Mouse (Mus musculus) cerebellum, adult 2 months (tissue): ENCODE measurements at regions not wholly inside any gene's neighbourhood (a gene's known extent, or its start where the extent isn't known, plus 50 kb on each side); places are given as distances from the start of the nearest gene placed in this dataset.

ENCODE experiments used
- DNase-seq, 2 experiments: peaks; one replicate each; pipeline ENCODE4 v3.0.0; 2021
- H3K27ac ChIP-seq: fragments of 200-500 bp; 2 replicates; pipeline ENCODE4 v1.5.1; 2012; ENCODE audit warnings: low read length, control low read depth, inconsistent platforms; ENCODE audit not compliant: insufficient read depth
- H3K27me3 ChIP-seq: fragments of 200-500 bp; 2 replicates; pipeline ENCODE4 v1.6.1; 2012; ENCODE audit warnings: inconsistent platforms, mild to moderate bottlenecking, low read length, moderate library complexity; ENCODE audit not compliant: control insufficient read depth, insufficient read depth
- H3K4me1 ChIP-seq: fragments of 200-500 bp; 2 replicates; pipeline ENCODE4 v1.6.1; 2011; ENCODE audit warnings: low read length; ENCODE audit not compliant: control insufficient read depth, insufficient read depth
- H3K4me3 ChIP-seq: fragments of 200-500 bp; replicated peaks from 2 replicates; pipeline ENCODE3; 2011; ENCODE audit warnings: mild to moderate bottlenecking, low read depth, low read length, control low read depth; ENCODE audit not compliant: insufficient read depth
- CTCF ChIP-seq: fragments of 200-500 bp; IDR thresholded peaks from 2 replicates; pipeline ENCODE4 v1.5.1; 2011; ENCODE audit warnings: low read depth, mild to moderate bottlenecking, control low read depth, low read length, moderate library complexity, borderline replicate concordance; ENCODE audit not compliant: insufficient read depth
- POLR2A ChIP-seq: fragments of 200-500 bp; IDR thresholded peaks from 2 replicates; pipeline ENCODE4 v1.6.1; 2011; ENCODE audit warnings: low read length, control low read depth, borderline replicate concordance; ENCODE audit not compliant: insufficient read depth
- WGBS: fragments of 180-500 bp; shearing (Covaris S2); methylation state at CpG from one replicate; pipeline ENCODE4 v1.1.7; 2018; 5-methylcytosine and 5-hydroxymethylcytosine counted together

DNA sequence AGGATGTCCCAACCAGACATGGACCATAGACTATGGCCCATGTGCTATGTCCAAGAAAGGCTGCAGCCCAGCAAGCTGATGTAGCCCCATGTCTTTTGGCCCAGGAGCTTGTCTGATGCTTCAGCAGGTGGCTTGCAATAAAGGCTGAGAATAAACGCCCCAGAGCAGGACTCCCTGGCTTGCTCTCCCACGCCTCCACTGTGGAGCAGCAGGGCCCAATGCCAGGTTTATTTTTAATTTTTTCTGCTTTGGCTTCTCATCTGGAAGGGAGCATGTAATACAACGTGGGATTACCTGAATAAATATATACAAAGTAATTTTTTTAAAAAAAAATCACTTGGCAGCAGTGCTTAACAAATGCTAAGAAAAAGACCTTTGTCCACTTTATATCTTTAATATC lies 125.7 kb downstream of the Ccdc71l start:
- TF ChIP-seq CTCF (no peak), POLR2A (no peak)
- H3K4me3 ChIP-seq = no peak overlapping the region
- WGBS = 9% methylated on average over 3 of the region's 3 CpGs
- no peak for DNase-seq
- H3K27ac ChIP-seq = no peak overlapping the region
- no peaks in the 10 kb centered on the region for H3K27me3 ChIP-seq
- H3K4me1 ChIP-seq = no peaks in the 10 kb centered on the region

DNA sequence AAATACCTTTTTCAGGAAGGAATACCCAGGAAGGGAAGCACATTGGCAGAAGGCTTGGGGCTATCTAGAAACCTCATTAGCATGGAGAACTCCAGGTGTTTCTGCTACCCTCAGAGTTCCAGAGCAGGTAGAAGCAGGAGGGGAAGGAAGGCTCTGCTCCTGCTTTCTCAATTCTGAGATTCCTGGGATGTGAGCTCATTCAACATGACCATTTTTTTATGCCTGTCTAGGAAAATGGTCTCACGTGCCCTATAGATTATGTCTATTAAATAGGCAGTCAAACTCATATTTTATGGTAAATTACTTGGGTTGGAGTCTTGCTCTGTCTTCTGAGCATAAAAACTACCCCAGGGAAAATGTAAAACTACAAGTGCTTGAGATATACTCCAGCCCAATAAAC lies 130.2 kb downstream of the Ccdc71l start:
- TF ChIP-seq POLR2A (no peak), CTCF (no peak)
- WGBS = 71% methylated on average over 1 of the region's 1 CpGs
- Histone ChIP-seq H3K4me3 (no peak overlapping the region), H3K27ac (no peak overlapping the region), H3K4me1 (no peaks in the 10 kb centered on the region), H3K27me3 (no peaks in the 10 kb centered on the region)
- no peak for DNase-seq

DNA sequence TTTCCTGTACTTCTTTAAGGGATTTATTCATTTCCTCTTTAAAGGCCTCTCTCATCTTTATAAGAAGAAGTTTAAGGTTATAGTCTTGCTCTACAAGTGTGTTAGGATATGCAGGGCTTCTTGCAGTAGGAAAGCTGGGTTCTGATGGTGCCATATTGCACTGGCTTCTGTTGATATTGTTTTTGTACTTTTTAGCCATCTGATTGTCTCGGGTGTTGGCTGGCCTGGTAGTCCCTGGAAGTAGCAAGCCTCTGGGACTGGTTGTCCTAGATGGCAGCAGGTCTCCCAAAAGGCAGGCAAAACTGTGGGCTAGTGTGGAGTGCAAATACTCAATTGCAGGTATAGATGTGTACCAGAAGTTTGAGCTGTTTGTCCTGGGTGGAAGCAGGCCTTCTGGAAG lies 147.1 kb downstream of the Ccdc71l start:
- 80% methylated on average over 1 of the region's 1 CpGs for WGBS

DNA sequence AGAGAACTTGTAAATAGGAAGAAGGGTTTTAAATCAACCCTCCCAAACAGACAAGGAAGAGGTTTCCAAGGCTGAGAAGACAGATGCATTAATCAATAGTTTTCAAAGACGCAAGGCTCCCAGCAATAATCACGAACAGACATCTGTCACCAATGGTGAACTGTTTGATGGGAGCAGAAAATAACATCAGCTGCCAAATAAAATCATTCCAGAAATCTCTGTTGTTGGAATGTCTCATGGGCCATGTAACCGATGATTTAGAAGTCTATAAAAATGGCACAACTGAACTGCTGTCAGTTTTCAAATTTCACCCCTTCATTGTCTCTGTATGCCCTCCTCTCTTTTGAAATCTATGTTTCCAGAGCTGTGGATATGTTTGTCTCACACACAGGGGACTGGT lies 152.7 kb downstream of the Ccdc71l start:
- 79% methylated on average over 3 of the region's 3 CpGs for WGBS
- DNase-seq = no peak
- H3K27me3 ChIP-seq = no peaks in the 10 kb centered on the region
- H3K4me1 ChIP-seq = no peaks in the 10 kb centered on the region
- H3K27ac ChIP-seq = no peak overlapping the region
- TF ChIP-seq POLR2A = no peak
- TF ChIP-seq CTCF = no peak
- no peak overlapping the region for H3K4me3 ChIP-seq

More for the DNA sequence above, 147.1 kb downstream of the Ccdc71l start:
- Histone ChIP-seq H3K27me3 (no peaks in the 10 kb centered on the region), H3K27ac (no peak overlapping the region), H3K4me1 (no peaks in the 10 kb centered on the region), H3K4me3 (no peak overlapping the region)
- TF ChIP-seq CTCF (no peak), POLR2A (no peak)
- no peak for DNase-seq

DNA sequence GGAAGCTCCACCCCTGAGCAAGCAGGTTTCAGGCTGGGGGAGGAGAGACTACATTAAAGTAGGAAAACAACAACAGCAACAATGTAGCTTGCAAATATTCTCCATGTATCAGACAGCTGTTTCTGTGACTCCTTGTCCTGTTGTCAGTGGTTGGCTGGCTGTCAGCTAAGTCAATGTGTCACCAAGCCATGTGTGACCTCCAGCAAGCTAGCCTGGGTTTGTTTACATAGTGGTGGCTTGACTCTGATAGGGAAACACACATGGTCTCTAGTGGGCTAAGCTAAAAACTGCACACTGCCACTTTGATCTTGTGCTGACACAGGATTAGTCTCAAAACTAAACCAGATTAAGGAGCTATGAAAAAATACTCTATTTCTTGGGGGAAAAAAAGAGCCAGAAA lies 155.1 kb downstream of the Ccdc71l start:
- DNase-seq = no peak
- TF ChIP-seq CTCF = no peak
- TF ChIP-seq POLR2A = no peak
- Histone ChIP-seq H3K27ac (no peak overlapping the region), H3K4me1 (no peaks in the 10 kb centered on the region), H3K4me3 (no peak overlapping the region), H3K27me3 (no peaks in the 10 kb centered on the region)

DNA sequence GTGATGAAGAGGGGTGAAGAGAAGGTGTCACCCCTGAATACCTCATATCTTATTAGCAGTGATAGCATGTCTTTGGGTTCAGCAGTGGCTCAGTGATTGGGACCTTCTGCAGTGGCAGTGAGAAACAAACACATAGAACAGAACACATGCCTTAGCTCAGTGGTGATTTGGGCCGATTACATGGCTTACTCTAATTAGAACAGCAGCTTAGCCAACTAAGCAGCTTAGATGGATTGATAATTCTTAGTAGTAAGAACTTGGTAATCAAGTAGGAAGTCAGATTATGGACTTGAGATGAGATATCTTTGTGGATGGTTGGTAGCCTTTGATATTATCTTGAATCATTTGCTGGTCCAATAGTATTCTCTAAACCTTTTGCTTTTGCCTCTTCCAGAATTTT lies 167.0 kb downstream of the Ccdc71l start:
- 87% methylated on average over 1 of the region's 1 CpGs for WGBS
- TF ChIP-seq CTCF (no peak), POLR2A (no peak)
- Histone ChIP-seq H3K27me3 (no peaks in the 10 kb centered on the region), H3K4me1 (no peaks in the 10 kb centered on the region), H3K27ac (no peak overlapping the region), H3K4me3 (no peak overlapping the region)
- no peak for DNase-seq

DNA sequence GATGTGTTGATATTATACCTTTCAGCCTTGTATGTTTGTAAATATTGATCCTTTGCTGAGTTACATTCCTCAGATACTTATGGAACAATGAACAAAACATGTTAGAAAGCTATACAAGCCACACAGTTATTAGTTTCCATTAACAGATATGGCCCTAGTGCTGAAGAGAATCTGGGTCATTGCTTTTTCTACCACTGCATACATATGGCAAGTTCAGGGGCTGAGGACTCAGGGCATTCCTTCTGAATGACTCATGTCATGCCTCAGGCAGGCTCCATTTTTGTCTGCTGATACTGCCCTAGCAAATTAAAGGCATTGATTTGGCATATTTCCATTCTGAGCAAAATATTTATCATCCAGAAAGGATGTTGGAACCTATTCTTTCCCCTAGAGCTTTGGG lies 167.9 kb downstream of the Ccdc71l start:
- no peaks in the 10 kb centered on the region for H3K4me1 ChIP-seq
- H3K4me3 ChIP-seq = no peak overlapping the region
- H3K27ac ChIP-seq = no peak overlapping the region
- DNase-seq = peak in 1 of 2 experiments; percentile 5
- TF ChIP-seq CTCF (no peak), POLR2A (no peak)
- no peaks in the 10 kb centered on the region for H3K27me3 ChIP-seq

DNA sequence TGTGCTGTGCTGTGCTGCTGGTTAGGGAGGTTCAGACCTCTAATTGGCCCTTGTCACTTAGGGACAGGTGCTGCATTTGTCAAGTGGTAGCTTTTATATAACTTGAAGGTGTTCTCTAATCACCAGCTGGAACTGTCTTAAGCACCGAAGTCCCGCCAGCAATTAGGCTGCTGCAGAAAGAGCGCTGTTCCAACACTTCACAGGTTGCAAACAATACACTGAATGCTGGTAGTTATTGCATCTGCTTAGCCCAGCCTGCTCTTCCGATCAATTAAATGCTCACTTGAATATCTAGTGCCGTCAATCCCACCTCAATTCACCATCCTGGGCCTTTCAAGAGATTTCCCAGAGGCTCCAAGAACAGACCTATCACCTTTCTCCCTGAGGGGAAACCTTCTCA lies 175.3 kb downstream of the Ccdc71l start:
- H3K27ac ChIP-seq = no peak overlapping the region
- H3K27me3 ChIP-seq = no peaks in the 10 kb centered on the region
- no peak for TF ChIP-seq POLR2A
- no peak for TF ChIP-seq CTCF
- no peak for DNase-seq
- 80% methylated on average over 5 of the region's 5 CpGs for WGBS
- no peaks in the 10 kb centered on the region for H3K4me1 ChIP-seq
- no peak overlapping the region for H3K4me3 ChIP-seq
